Mouse (Mus musculus): ENCODE data around the gene Rab40b.
"Not testable (repeated sequence)": the region's sequence is repeated elsewhere in the genome, so short reads cannot be mapped to it uniquely, and the experiment has no call there.

The Rab40b gene

DNA sequence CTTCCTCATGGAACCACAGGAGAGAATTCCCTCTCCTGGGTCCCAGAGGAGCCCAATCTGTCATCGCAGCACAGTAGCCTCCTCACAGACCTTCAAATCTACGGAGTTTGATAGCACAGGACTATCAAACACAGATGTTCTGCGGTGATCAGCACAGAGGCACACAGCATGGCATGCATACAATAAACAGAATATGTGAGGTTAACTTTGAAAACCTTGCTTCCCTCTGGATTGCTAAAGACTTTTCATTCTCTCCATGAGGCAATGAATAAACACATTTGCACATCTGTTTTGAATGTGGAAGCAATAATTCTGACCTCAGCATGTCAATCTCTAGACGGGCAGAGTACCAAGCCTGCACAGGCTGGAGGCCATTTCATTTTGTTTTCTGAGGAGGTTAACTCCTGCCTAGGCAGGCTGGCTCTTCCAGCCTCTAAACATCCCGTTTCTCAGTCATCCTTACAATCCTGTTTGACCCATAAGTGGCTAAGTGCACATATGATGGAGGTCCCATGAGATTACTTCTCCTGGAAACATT is 20.8 kb downstream of the Rab40b start:
- DNase-seq: no peak

DNA sequence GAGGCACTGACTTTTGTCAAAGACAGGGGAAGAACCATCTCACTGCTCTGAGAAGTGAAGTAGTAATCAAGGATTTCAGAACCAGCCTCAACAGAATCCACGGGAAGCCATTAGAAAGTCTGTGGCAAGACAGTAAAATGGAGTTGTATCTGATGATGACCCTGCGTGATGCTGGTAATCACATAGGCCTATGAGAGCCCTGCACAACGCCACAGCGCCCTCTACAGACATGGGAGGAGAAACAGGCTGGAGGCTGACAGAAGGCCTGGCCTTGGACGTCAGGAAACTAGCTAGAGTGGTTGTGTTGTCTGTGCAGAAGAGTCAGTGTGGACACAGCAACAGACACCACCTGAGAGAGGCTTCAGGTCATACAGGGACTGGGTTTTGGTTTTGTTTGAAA is 25.8 kb downstream of the Rab40b start:
- peak; percentile 37 for DNase-seq

DNA sequence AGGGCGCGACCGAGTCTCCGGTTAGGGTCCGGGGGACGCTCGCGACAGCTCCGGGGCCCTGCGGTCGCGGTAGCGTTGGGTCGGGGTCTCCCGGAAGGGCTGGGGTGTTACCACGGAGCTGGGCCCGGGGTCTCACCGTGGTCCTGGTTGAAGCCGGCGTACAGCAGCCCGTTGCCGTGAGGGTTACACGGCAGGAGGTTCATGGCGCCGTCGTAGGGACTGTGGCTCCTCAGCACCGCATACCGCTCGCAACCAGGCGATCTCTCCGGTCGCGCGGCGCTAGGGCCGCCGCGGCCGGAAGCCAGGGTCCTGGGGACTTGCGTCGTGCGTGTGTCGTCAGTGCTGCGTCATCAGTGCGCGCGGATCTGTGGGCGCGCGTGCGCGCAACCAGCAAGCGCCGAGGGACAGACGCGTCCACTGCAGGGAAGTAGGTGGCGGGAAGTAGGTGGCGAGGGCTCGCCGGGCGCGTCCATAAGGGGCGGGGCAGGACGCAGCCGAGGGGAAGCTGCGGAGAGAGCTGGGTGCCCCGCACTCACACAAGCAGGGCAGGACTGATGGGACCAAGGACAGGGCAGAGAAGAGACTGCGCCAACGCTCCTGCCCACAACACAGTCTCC is 33.9 kb downstream of the Rab40b start, which contains the start of gene Wdr45b:
Wdr45b (minus strand) TSS at position 355 of the 617 bp plus-strand sequence.
- DNase-seq: peak; percentile 98

DNA sequence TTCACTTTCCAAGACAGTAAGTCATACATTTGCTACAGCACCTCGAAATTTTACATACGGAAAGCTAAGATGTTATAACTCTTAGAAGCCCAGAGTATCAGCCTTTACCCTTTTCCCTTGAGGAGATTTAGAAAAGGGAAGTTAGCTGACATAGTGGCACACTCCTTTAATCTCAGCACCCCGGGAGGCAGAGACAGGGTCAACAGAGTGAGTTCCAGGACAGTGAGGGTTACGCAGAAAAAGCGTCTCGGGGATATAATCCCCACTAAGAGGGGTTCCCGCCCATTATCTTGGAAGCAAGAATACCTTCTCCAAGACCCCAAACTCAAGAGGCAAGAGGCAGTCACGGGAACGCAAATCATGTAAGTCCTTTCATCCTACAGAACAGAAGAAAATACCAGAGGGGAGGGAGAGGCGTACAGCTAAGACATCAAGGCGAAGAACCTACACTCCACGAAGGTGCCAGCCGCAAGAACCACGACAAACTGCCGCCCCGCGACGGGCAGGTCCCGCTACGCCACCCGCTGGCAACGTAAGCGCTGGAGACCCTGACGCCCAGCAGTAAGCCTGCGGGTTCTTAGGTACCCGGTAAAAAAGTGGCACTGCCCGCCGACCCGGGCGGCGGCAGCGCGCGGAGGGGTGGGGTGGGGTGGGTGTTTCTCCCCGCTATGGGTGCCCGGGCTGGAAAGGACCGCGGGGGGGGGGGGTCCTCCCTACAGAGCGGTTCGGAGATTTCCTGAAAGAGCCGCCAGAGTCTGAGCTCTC is 34.5 kb downstream of the Rab40b start:
- DNase-seq: peak; percentile 63

DNA sequence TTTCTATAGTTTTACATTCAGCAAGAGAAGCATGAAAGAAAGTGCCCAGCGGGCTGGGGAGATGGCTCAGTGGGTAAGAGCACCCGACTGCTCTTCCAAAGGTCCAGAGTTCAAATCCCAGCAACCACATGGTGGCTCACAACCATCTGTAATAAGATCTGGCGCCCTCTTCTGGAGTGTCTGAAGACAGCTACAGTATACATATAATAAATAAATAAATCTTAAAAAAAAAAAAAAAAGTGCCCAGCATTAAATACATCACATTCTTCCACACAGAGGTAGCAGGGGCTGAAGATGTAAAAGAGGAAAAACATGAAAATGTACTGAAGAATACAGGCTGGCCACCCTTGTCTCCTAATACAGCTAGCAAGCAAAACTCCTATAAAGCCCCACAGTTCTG is 39.3 kb downstream of the Rab40b start:
- not testable (repeated sequence) for DNase-seq

DNA sequence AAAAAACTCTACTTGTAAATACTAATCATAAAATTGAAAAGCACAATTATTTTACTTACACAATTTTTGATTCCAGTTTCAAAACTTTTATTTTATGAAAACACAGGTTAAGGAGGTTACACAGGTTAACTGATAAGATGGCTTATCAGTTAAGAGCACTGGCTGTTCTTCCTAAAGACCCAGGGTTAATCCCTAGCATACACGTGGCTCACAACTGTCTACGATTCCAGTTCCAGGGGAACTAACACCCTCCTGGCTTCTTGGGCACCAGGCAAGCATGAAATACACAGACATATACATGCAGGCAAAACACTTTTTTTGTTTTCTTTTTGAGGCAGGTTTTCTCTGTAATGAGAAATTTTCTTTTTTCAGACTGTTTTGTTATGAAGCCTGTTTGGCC is 39.9 kb downstream of the Rab40b start:
- no peak for DNase-seq

DNA sequence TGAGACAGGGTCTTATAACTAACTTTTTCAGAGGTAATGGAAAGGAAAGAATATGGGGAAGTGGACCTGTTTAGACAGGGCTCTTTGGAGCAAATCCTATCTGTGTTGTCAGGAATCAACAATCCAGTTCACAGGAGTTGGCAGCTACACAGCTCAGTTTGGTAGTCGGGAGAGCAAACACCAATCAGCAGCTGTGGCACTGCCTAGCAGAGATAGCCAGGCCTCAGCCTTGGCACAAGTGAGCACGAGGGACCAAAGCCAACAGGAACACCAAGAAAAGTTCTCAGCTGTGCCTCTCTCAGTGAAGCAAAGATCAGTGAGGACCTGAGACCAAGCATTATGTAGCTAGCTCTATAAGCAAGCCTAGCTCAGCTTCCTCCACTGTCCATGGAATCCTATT is 41.0 kb downstream of the Rab40b start:
- DNase-seq: no peak

DNA sequence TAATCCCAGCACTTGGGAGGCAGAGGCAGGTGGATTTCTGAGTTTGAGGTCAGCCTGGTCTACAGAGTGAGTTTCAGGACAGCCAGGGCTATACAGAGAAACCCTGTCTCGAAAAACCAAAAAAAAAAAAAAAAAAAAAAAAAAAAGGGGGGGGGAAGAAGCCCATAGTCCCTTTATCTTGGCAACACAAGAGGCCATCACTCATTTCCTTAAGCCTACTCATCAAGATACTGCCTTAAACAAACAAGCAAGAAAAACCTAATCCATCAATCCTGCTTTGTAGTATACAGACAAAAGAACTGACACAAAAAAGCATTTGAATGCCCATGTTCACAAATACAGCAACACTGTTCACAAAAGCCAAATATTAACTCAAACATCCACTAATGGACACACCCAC is 45.6 kb downstream of the Rab40b start:
- DNase-seq: not testable (repeated sequence)

DNA sequence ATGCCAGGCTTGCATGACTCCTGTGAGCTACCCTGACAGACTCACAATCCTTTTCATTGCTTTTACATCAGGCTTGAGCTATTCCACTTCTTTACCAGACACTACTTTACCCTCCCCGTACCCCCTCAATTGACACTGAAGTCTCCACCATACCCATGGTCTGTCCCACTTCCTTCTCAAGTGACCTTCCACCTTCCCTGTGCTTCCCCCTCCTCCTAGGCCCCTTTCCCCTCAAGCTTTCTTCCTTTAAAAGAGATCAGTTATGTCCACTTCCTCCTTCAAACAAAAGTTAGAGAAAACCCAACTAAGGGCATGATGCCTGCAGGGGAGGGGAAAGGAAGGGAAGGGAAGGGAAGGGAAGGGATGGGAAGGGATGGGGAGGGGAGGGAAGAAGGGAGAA is 47.8 kb downstream of the Rab40b start:
- DNase-seq: no peak

DNA sequence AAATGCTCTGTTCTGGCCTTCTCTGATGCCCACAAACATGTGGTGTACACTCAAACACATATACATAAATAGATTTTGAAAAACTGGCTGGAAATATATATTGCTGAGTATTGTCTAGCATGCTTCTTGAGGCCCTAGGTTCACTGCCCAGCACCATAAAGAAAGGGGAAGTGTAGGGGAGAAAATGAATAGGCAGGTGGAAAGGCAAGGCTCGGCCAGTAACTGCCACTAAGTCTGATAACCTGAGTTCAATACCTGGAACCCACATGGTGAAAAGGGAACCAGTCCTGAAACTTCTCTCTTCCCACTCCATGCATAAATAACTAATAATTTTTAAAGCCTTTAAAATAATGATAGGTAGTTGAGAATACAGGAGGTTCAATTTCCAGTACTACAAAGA is 48.4 kb downstream of the Rab40b start:
- DNase-seq: no peak

DNA sequence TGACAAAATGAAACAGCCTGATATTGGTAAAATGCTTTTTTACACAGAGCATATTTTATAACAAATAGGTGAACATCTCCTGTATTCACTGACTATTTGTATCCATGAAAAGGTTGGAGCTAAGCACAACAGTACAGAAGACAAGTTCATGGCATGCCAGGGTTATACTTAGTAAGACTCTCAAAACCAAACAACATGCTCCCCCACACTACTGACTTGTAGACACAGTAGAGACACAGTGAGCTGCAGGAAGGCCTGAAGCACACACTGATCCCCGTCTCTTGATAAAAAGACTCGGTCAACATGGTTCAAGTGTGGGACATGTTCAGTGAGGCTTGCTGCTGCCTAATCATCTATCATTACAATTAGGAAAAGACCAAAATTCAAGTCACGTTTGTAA is 56.4 kb downstream of the Rab40b start:
- DNase-seq: no peak

DNA sequence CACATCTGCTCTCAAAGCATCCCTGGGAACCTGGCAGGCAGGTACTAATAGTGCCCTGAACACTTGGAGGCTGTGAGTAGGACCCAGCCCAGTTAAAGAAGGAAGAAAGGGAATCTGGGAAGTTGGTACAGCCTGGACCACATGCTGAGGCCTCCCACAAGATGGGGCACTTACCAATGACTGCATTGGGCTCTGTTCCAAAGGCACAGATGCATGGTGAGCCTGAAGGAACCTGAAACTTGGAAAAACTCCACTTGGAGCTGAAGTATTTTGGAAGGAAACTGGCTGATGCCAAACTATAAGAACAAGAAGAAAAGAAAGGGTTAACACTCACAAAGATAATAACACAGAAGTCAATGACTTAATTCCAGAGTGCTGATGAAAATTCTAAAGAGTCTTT is 59.4 kb downstream of the Rab40b start:
- DNase-seq: no peak

DNA sequence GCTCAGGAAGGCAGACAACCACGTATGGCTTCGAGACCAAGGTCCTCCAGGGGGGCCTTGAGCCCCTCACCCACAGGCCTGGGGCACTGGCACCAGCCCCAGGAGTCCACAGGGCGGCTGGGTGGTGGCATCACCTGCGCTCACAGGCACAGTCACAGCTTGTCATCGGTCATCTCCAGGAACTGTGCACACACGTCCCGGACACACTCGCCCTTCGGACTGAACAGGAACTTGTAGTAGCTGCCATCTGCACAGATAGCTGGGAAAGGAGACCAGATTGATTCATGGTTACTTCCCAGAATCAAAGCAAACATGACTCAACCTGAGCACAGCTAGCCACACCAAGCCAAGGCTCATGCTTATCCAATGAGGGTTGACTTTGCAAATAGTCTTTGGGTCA is 59.8 kb downstream of the Rab40b start:
- DNase-seq: no peak

DNA sequence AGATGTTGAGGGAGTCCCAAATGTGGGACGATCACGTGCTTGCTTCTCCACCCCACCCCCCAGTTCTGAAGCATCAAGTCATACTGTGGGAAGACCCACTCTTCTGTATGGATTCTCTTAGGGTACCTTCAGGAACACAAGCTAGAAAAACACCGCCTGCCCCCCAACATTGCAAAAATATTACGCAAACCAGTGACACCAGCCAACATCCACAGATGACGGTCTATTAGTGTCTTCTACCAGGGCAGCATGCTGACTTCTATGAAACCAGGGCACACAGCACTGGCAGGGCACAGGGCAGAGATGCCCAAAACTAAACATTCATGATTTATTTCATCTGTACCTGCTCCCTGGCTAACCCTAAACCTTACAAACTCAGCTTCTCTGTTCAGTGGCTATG is 61.4 kb downstream of the Rab40b start:
- no peak for DNase-seq

DNA sequence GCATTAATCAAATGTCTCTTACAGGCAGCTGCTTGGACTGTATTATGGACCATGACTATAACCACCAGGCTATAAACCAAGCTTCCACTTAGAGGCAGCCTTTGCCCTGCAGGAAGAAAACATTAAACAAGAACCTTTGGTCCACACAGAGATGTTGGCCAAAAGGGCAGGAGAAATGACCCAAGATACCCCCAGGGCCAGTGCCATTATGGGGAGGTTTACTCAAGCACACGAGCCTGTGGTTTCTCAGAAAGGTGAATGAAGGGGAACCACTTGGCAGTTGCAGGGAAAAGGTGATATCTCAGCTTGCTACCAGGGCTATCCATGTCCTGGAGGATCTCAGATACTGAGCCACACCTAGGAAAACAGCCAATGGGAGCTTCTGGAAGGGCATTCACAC is 62.0 kb downstream of the Rab40b start:
- no peak for DNase-seq

DNA sequence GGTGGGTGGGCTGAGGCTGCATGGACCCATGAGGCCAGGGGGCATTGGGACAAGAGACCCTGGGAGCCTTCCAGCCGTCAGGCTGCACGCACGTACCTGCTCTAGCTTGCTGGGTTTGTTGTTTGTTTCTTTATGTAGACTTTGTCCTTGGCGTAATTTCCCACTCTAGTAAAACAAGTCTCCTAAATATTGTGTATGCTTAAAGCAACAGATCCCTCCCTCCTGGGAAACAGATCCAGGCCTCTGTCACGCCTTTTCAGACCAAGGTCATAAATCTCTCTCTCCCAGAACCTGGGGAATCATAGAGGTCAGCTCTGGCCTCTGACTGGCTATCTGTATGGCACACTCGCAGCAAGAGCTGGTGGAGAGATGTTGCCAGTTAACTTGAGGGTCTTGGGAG is 80.3 kb downstream of the Rab40b start:
- not testable (repeated sequence) for DNase-seq

DNA sequence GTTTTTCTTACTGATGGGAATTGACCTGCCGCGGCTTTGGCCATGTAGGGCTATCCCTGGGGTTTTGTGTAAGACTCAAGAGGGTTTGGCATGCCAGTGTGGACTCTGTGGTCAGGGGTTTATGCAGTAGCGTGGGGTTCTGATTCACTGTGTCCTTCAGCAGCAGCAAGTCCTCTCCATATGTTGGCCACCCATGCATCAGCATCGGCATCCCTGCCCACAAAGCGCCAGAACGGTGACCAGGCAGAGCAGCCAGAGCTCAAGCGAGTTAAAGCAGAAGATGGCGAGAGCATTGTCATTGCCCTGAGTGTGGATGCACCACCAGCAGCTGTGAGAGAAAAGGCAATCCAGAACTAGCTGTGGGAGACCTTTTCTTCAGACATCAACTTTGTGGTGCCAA is 81.4 kb downstream of the Rab40b start:
- DNase-seq: no peak
